Mouse (Mus musculus) CH12.LX (cell line): Measurements from ENCODE around the gene Adam12. TPM values are rescaled to one million over a fixed set of nuclear protein-coding genes. Genes with fewer than 3 reads are reported as not detected.

Experiments used
- DNase-seq: peaks from one replicate; pipeline ENCODE4 v3.0.0-alpha.2; 2013; ENCODE audit errors: extremely low read depth
- H3K27ac ChIP-seq: 2 replicates; pipeline ENCODE4 v1.5.1; 2012; ENCODE audit warnings: low read depth, mild to moderate bottlenecking, control low read depth, moderate library complexity; ENCODE audit not compliant: insufficient read depth
- H3K27me3 ChIP-seq: replicated peaks from 2 replicates; pipeline ENCODE3; 2012; ENCODE audit warnings: inconsistent platforms
- H3K36me3 ChIP-seq, 2 experiments: replicated peaks in 1 of 2; 2 replicates each; pipeline versions ENCODE3 to v1.6.1; 2012; ENCODE audit warnings: inconsistent platforms in 1 of 2, low read length in 1 of 2, mild to moderate bottlenecking in 1 of 2, mixed read lengths in 1 of 2, moderate library complexity in 1 of 2; ENCODE audit not compliant: control insufficient read depth in 1 of 2, insufficient read depth in 1 of 2
- H3K4me1 ChIP-seq, 2 experiments: 2 replicates each; pipeline ENCODE4 v1.6.1; 2012; ENCODE audit warnings: inconsistent platforms in 1 of 2, moderate library complexity in 1 of 2; ENCODE audit not compliant: insufficient read depth in 2 of 2, control insufficient read depth in 1 of 2
- H3K4me2 ChIP-seq: 2 replicates; pipeline ENCODE4 v1.6.1; 2012; ENCODE audit warnings: low read depth, mild to moderate bottlenecking, control low read depth; ENCODE audit not compliant: poor library complexity, insufficient read depth, severe bottlenecking
- H3K4me3 ChIP-seq, 3 experiments: fragments of 150-350 bp in 1 of 3; sonication (generic) in 1 of 3; replicated peaks in 1 of 3; 2 replicates each; pipeline versions ENCODE3 to v1.5.1; 2011 to 2012; ENCODE audit warnings: low read depth in 2 of 3, low read length in 2 of 3, mild to moderate bottlenecking in 2 of 3, moderate library complexity in 2 of 3, control low read depth in 1 of 3, improper control_type of control experiment in 1 of 3, inconsistent platforms in 1 of 3, mixed read lengths in 1 of 3; ENCODE audit not compliant: poor library complexity in 1 of 3
- H3K79me2 ChIP-seq: replicated peaks from 2 replicates; pipeline ENCODE4 v1.6.1; 2012; ENCODE audit warnings: mild to moderate bottlenecking, moderate library complexity; ENCODE audit not compliant: control insufficient read depth, poor library complexity, insufficient read depth, severe bottlenecking; ENCODE audit errors: extremely low read depth
- H3K9ac ChIP-seq: 2 replicates; pipeline ENCODE4 v1.6.1; 2012; ENCODE audit warnings: low read depth, mild to moderate bottlenecking, control low read depth, moderate library complexity; ENCODE audit not compliant: insufficient read depth
- H3K9me3 ChIP-seq: replicated peaks from 2 replicates; pipeline ENCODE3; 2012; ENCODE audit warnings: low read length, inconsistent platforms, mixed read lengths
- BHLHE40 ChIP-seq: IDR thresholded peaks from 2 replicates; pipeline ENCODE4 v1.6.1; 2011; ENCODE audit warnings: mild to moderate bottlenecking, low read depth, low read length, improper control_type of control experiment
- CHD2 ChIP-seq: IDR thresholded peaks from 2 replicates; pipeline ENCODE4 v1.6.1; 2011; ENCODE audit warnings: low read length, improper control_type of control experiment
- IRF4 ChIP-seq: IDR thresholded peaks from 2 replicates; pipeline ENCODE4 v1.6.1; 2014; ENCODE audit warnings: low read depth, mild to moderate bottlenecking, inconsistent platforms, low read length, improper control_type of control experiment
- JUN ChIP-seq: IDR thresholded peaks from 2 replicates; pipeline ENCODE4 v1.6.1; 2011; ENCODE audit warnings: low read depth, mild to moderate bottlenecking, low read length, improper control_type of control experiment, moderate library complexity; ENCODE audit not compliant: insufficient read depth
- MYC ChIP-seq: IDR thresholded peaks from 2 replicates; pipeline ENCODE4 v1.6.1; 2011; ENCODE audit warnings: low read depth, mild to moderate bottlenecking, improper control_type of control experiment, low read length
- SMC3 ChIP-seq: IDR thresholded peaks from 2 replicates; pipeline ENCODE4 v1.6.1; 2011; ENCODE audit warnings: low read depth, low read length, improper control_type of control experiment
- dilution Hi-C: fragments of 300-500 bp; cut with MboI; formaldehyde crosslinking; loops from 2 replicates; pipeline ENCODE4 v1.14.3; 2020; ENCODE audit warnings: low sequenced_read_pairs; ENCODE audit not compliant: extremely low pct_unique_long_range_greater_than_20kb, extremely low pct_ligation_motif_present
- in situ Hi-C: fragments of 300-500 bp; cut with MboI; formaldehyde crosslinking; loops from 3 replicates; pipeline ENCODE4 v1.14.3; 2019; ENCODE audit warnings: low sequenced_read_pairs, low pct_ligation_motif_present, low pct_unique_long_range_greater_than_20kb, mixed read lengths
- polyA plus RNA-seq: library from polyadenylated mRNA; unstranded; fragments of >175 nt; gene quantifications from 2 replicates; pipeline ENCODE4 v1.2.1, GENCODE M21; 2012; ENCODE audit warnings: low read depth; ENCODE audit not compliant: insufficient read length
- total RNA-seq, 2 experiments: library from RNA; depleted of rRNA; stranded (reverse); fragments of 300-350 nt in 1 of 2; fragments of >200 nt in 1 of 2; gene quantifications; 2 replicates each; pipeline ENCODE4 v1.2.3; 2012 to 2014

The Adam12 gene
- total and polyA plus RNA-seq, 3 experiments = not detected

DNA sequence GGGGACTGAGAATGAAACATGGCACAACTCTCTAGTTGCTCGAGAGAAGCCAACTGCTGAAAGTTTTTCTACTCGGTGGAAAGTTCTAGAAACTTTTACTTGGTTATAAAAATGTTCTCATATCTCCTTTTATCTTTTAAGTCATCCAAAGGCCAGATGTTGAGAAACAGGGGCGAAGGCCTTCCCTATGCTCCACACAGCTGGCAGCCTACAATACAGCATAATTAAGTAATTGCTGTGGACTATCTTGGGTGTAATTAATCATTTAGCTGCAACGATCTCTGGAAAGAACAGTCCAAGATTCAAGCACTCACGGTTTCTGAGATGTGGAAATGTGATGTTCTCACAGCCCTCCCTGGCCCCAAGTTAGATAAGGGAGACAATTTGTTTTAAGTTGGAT lies 243.6 kb downstream of the Adam12 start:
- Histone ChIP-seq H3K79me2 (no peaks in the 10 kb centered on the region), H3K27ac (no peak overlapping the region), H3K4me2 (no peak overlapping the region), H3K4me3 (no peak overlapping the region), H3K9ac (no peak overlapping the region), H3K4me1 (no peaks in the 10 kb centered on the region), H3K27me3 (no peaks in the 10 kb centered on the region), H3K9me3 (peaks cover 36% of the 10 kb centered on the region), H3K36me3 (no peaks in the 10 kb centered on the region)
- in situ Hi-C loops (no loop called here), dilution Hi-C loops (no loop called here)
- no peak for TF ChIP-seq CHD2
- TF ChIP-seq JUN = no peak
- DNase-seq = no peak

DNA sequence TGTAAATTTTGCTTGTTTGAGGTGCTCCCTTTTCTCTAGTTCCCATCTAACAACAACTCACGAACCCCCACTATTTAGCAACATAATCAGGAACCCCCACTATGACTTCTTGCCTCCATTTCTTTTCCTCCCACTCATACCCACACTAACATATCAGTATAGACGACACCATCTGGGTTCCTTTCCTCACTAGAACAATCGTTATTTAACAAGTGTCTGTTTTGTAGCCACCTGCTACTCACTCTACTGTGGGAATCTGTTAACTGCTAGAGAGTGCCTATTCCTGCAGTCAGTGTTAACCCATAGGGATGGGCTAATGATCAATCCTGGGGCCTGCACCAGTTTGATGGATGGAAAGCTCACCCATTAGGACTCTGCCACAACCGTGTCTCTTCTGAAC lies 245.7 kb downstream of the Adam12 start:
- Histone ChIP-seq H3K27me3 (no peaks in the 10 kb centered on the region), H3K4me1 (no peaks in the 10 kb centered on the region), H3K4me2 (no peak overlapping the region), H3K36me3 (no peaks in the 10 kb centered on the region), H3K9ac (no peak overlapping the region), H3K4me3 (no peak overlapping the region), H3K79me2 (no peaks in the 10 kb centered on the region), H3K9me3 (peaks cover 31% of the 10 kb centered on the region), H3K27ac (no peak overlapping the region)
- in situ Hi-C loops = no loop called here
- no peak for TF ChIP-seq SMC3
- TF ChIP-seq IRF4 = no peak
- DNase-seq = no peak
- dilution Hi-C loops = no loop called here

DNA sequence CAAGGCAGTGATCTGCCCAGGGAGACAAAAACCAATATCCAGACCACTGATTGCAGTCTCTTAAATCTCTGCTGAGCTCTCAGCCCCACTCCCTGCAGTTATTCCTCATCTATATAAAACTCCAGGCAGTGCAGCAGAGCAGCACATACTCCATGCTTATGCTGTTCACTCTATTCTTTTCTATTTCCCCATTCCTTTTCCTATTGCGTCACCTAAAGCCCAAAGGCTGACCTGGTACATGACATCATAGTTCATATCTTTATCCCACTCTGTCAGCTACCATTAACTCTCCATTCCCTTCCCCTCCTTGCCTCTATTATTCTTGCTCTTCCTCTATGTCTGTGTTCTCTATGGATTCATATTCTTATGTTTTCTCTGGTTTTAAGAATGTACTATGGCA lies 246.3 kb downstream of the Adam12 start:
- H3K4me3 ChIP-seq = no peak overlapping the region
- dilution Hi-C loops (no loop called here), in situ Hi-C loops (no loop called here)
- no peaks in the 10 kb centered on the region for H3K36me3 ChIP-seq
- no peaks in the 10 kb centered on the region for H3K4me1 ChIP-seq
- H3K27me3 ChIP-seq = no peaks in the 10 kb centered on the region
- no peak overlapping the region for H3K27ac ChIP-seq
- no peak overlapping the region for H3K9ac ChIP-seq
- no peak overlapping the region for H3K4me2 ChIP-seq
- TF ChIP-seq BHLHE40 (no peak), CHD2 (no peak), MYC (no peak)
- DNase-seq = no peak
- peaks cover 34% of the 10 kb centered on the region for H3K9me3 ChIP-seq
- no peaks in the 10 kb centered on the region for H3K79me2 ChIP-seq
